Mouse (Mus musculus): ENCODE measurements around the gene Apol6.

- TF ChIP-seq CTCF (IDR thresholded peaks at IDR 0.05; ENCODE audit: control insufficient read depth, insufficient read depth, low read length) (no peak), POLR2A (IDR thresholded peaks at IDR 0.05; ENCODE audit: borderline replicate concordance, control insufficient read depth, low read depth, low read length) (no peak)
Observed at GRCm38 (mm10) chr15:77014985-77015384, 29.5 kb upstream of the Apol6 start.
